Mouse (Mus musculus): ENCODE data around the gene Nup210. TPM values are rescaled to one million over a fixed set of nuclear protein-coding genes. Genes with fewer than 3 reads are reported as not detected.
"Not testable (repeated sequence)": the region's sequence is repeated elsewhere in the genome, so short reads cannot be mapped to it uniquely, and the experiment has no call there.

Gene Nup210
- polyA plus RNA-seq, 1 experiment from 2014 or later: 15.0 TPM

DNA sequence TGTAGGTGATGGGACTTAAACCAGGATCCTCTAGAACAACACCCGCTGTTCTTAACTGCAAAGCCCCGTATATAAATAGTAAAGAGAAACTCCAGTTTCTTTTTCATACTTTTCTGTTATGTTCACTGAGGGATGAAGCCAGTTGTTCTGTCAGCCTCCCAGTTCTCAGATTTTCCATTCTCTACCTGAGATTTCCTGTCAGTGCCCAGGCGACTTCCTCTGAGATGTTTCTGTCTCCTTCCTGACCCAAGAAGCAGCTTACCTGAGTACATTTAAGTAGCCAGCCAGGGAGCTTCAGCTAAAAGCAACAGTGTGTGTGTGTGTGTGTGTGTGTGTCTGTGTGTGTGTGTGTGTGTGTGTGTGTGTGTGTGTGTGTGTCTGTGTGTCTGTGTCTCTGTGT is 6.8 kb upstream of the Nup210 start:
- Histone ChIP-seq H3K27ac (ENCODE audit: low read depth, low read length) (no peak overlapping the region), H3K4me2 (ENCODE audit: low read length) (no peak overlapping the region)
- 84% methylated on average over 3 of the region's 3 CpGs for WGBS

DNA sequence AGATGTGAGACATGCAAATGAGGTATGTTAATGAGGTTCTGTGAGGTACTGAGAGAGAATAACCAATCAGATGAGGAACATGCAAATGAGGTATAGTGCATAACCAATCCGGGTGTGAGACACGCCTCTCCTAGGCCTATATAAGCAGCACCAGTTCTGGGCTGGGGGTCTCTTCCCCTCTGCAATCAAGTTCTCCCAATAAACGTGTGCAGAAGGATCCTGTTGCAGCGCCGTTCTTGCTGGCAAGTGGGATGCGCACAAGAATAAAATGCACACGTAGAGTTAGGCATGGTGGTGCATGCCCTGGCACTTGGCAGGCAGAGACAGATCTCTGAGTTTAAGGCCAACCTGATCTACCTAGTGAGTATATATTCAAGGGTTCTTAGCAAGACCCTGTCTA is 4.5 kb upstream of the Nup210 start:
- not testable (repeated sequence) for H3K27me3 ChIP-seq (replicated peaks; ENCODE audit: control insufficient read depth, insufficient read depth, low read length); H3K27ac ChIP-seq (ENCODE audit: low read depth, low read length); ATAC-seq; H3K4me1 ChIP-seq (ENCODE audit: control insufficient read depth, insufficient read depth, low read depth, low read length); H3K36me3 ChIP-seq (ENCODE audit: control insufficient read depth, insufficient read depth, low read length); H3K4me2 ChIP-seq (ENCODE audit: low read length); H3K9ac ChIP-seq (ENCODE audit: low read depth, low read length); H3K4me3 ChIP-seq (ENCODE audit: low read length); H3K9me3 ChIP-seq (ENCODE audit: control insufficient read depth, low read length)
- 97% methylated on average over 7 of the region's 7 CpGs for WGBS

More for the DNA sequence above, 6.8 kb upstream of the Nup210 start:
- no peaks in the 10 kb centered on the region for H3K27me3 ChIP-seq (replicated peaks; ENCODE audit: control insufficient read depth, insufficient read depth, low read length)
- no peaks in the 10 kb centered on the region for H3K36me3 ChIP-seq (ENCODE audit: control insufficient read depth, insufficient read depth, low read length)
- H3K4me1 ChIP-seq (ENCODE audit: control insufficient read depth, insufficient read depth, low read depth, low read length): no peaks in the 10 kb centered on the region
- H3K9ac ChIP-seq (ENCODE audit: low read depth, low read length): no peak overlapping the region
- H3K4me3 ChIP-seq (ENCODE audit: low read length): no peak overlapping the region
- no peaks in the 10 kb centered on the region for H3K9me3 ChIP-seq (ENCODE audit: control insufficient read depth, low read length)
- ATAC-seq: no peak

GRCm38 (mm10) chr6:91120206-91120605 is 3.6 kb upstream of the Nup210 start:
- Histone ChIP-seq H3K4me1 (ENCODE audit: control insufficient read depth, insufficient read depth, low read depth, low read length) (peaks cover 15% of the 10 kb centered on the region), H3K9me3 (ENCODE audit: control insufficient read depth, low read length) (no peaks in the 10 kb centered on the region), H3K4me3 (ENCODE audit: low read length) (no peak overlapping the region), H3K36me3 (ENCODE audit: control insufficient read depth, insufficient read depth, low read length) (no peaks in the 10 kb centered on the region), H3K9ac (ENCODE audit: low read depth, low read length) (no peak overlapping the region), H3K27me3 (replicated peaks; ENCODE audit: control insufficient read depth, insufficient read depth, low read length) (no peaks in the 10 kb centered on the region), H3K4me2 (ENCODE audit: low read length) (no peak overlapping the region), H3K27ac (ENCODE audit: low read depth, low read length) (no peak overlapping the region)
- ATAC-seq: no peak
- 73% methylated on average over 2 of the region's 2 CpGs for WGBS

DNA sequence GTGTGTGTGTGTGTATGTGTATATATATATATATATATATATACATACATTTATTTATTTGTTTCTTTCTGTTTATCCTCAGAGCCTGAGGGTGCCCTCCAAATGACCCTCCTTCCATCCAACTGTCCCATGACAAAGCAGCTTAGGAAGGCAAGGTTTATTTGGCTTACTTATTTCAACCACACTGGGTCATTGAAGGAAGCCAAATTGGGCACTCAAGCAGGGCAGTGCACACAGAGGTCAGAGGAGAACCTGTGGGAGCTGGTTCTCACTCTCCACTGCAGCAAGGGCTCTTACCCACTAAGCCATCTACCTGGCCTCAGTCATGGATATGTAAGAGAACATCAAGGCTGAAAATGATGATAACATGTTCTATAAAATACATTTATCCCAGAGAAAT is 1.9 kb upstream of the Nup210 start:
- Histone ChIP-seq H3K9me3 (ENCODE audit: control insufficient read depth, low read length) (no peaks in the 10 kb centered on the region), H3K9ac (ENCODE audit: low read depth, low read length) (no peak overlapping the region), H3K36me3 (ENCODE audit: control insufficient read depth, insufficient read depth, low read length) (no peaks in the 10 kb centered on the region), H3K27ac (ENCODE audit: low read depth, low read length) (no peak overlapping the region), H3K27me3 (replicated peaks; ENCODE audit: control insufficient read depth, insufficient read depth, low read length) (no peaks in the 10 kb centered on the region), H3K4me2 (ENCODE audit: low read length) (no peak overlapping the region), H3K4me3 (ENCODE audit: low read length) (no peak overlapping the region), H3K4me1 (ENCODE audit: control insufficient read depth, insufficient read depth, low read depth, low read length) (peaks cover 25% of the 10 kb centered on the region)
- no peak for ATAC-seq

- Histone ChIP-seq H3K4me2 (ENCODE audit: low read length) (peak overlapping the region; percentile 72), H3K9me3 (ENCODE audit: control insufficient read depth, low read length) (no peaks in the 10 kb centered on the region), H3K9ac (ENCODE audit: low read depth, low read length) (peak overlapping the region; percentile 81), H3K27ac (ENCODE audit: low read depth, low read length) (peak overlapping the region; percentile 87), H3K36me3 (ENCODE audit: control insufficient read depth, insufficient read depth, low read length) (no peaks in the 10 kb centered on the region), H3K4me3 (ENCODE audit: low read length) (peak overlapping the region; percentile 59), H3K27me3 (replicated peaks; ENCODE audit: control insufficient read depth, insufficient read depth, low read length) (no peaks in the 10 kb centered on the region), H3K4me1 (ENCODE audit: control insufficient read depth, insufficient read depth, low read depth, low read length) (peaks cover 25% of the 10 kb centered on the region)
- peak; percentile 58 for ATAC-seq
- WGBS: 2% methylated on average over 9 of the region's 9 CpGs
These were observed 520 bp upstream of the Nup210 start for GRCm38 (mm10) chr6:91117149-91117548.

DNA sequence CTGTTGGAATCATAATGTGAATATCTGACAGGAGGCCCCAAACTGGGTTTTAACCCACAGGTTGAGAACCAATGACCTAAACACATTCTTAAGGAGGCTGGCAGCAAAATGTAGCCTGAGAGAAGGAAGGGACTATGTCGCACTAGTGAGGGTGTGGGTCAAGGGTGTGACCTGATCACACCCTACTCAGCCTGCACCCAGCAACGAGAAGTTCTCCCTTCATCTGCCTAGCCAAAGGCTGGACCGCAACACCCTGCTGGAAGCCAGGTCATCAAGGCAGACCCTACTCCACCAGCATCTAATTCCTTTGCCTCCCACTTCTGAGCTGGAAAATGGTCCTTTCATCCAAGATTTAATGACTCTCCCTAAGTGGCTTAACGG is 776 bp downstream of the Nup210 start:
- Histone ChIP-seq H3K4me3 (ENCODE audit: low read length) (peak overlapping the region; percentile 59), H3K36me3 (ENCODE audit: control insufficient read depth, insufficient read depth, low read length) (no peaks in the 10 kb centered on the region), H3K9me3 (ENCODE audit: control insufficient read depth, low read length) (no peaks in the 10 kb centered on the region), H3K27me3 (replicated peaks; ENCODE audit: control insufficient read depth, insufficient read depth, low read length) (no peaks in the 10 kb centered on the region), H3K27ac (ENCODE audit: low read depth, low read length) (peak overlapping the region; percentile 87; the same call in 1 of the 2 replicates), H3K4me2 (ENCODE audit: low read length) (peak overlapping the region; percentile 72), H3K4me1 (ENCODE audit: control insufficient read depth, insufficient read depth, low read depth, low read length) (peaks cover 25% of the 10 kb centered on the region), H3K9ac (ENCODE audit: low read depth, low read length) (peak overlapping the region; percentile 81)
- peak; percentile 1; the same call in 1 of the 2 replicates for ATAC-seq
- WGBS: 21% methylated on average over 4 of the region's 4 CpGs

- no peak for ATAC-seq
- WGBS: 16% methylated on average over 1 of the region's 1 CpGs
- no peaks in the 10 kb centered on the region for H3K9me3 ChIP-seq (ENCODE audit: control insufficient read depth, low read length)
- no peaks in the 10 kb centered on the region for H3K27me3 ChIP-seq (replicated peaks; ENCODE audit: control insufficient read depth, insufficient read depth, low read length)
- 0 out of 2 replicates have a peak overlapping the region, but pooled peaks have one; percentile 4 for H3K4me3 ChIP-seq (ENCODE audit: low read length)
- H3K9ac ChIP-seq (ENCODE audit: low read depth, low read length): no peak overlapping the region
- no peaks in the 10 kb centered on the region for H3K36me3 ChIP-seq (ENCODE audit: control insufficient read depth, insufficient read depth, low read length)
- H3K4me2 ChIP-seq (ENCODE audit: low read length): peak overlapping the region; percentile 72
- no peak overlapping the region for H3K27ac ChIP-seq (ENCODE audit: low read depth, low read length)
- H3K4me1 ChIP-seq (ENCODE audit: control insufficient read depth, insufficient read depth, low read depth, low read length): peaks cover 25% of the 10 kb centered on the region
These were observed 1.5 kb downstream of the Nup210 start for GRCm38 (mm10) chr6:91115158-91115557.

DNA sequence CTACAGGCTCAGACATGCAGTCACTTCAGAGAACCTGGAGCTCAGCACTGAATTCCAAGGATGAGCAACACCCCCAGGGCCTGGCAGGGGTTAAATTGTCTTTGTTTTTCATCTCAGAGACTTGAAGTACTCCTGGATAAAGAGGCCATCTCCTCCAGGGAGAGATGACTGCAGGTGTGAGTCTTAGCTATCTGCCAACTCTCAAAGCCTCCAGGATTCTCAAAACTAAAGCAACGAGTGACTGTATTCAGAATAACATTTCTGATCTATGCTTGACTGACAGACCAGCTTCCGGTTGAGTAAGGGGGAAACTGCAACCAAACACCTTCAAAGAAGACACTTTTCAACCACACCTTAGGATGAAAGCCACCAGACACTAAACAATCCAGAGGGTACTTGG is 1.9 kb downstream of the Nup210 start:
- Histone ChIP-seq H3K36me3 (ENCODE audit: control insufficient read depth, insufficient read depth, low read length) (no peaks in the 10 kb centered on the region), H3K4me2 (ENCODE audit: low read length) (peak overlapping the region; percentile 72), H3K9me3 (ENCODE audit: control insufficient read depth, low read length) (no peaks in the 10 kb centered on the region), H3K27ac (ENCODE audit: low read depth, low read length) (no peak overlapping the region), H3K4me3 (ENCODE audit: low read length) (no peak overlapping the region), H3K9ac (ENCODE audit: low read depth, low read length) (no peak overlapping the region), H3K27me3 (replicated peaks; ENCODE audit: control insufficient read depth, insufficient read depth, low read length) (no peaks in the 10 kb centered on the region), H3K4me1 (ENCODE audit: control insufficient read depth, insufficient read depth, low read depth, low read length) (peaks cover 25% of the 10 kb centered on the region)
- ATAC-seq: no peak
- 35% methylated on average over 2 of the region's 2 CpGs for WGBS

GRCm38 (mm10) chr6:91111954-91112252 is 4.7 kb downstream of the Nup210 start:
- peaks cover 17% of the 10 kb centered on the region for H3K4me1 ChIP-seq (ENCODE audit: control insufficient read depth, insufficient read depth, low read depth, low read length)
- H3K27me3 ChIP-seq (replicated peaks; ENCODE audit: control insufficient read depth, insufficient read depth, low read length): no peaks in the 10 kb centered on the region
- 90% methylated on average over 3 of the region's 3 CpGs for WGBS
- no peak overlapping the region for H3K9ac ChIP-seq (ENCODE audit: low read depth, low read length)
- no peak for ATAC-seq
- no peak overlapping the region for H3K4me2 ChIP-seq (ENCODE audit: low read length)
- no peak overlapping the region for H3K4me3 ChIP-seq (ENCODE audit: low read length)
- H3K36me3 ChIP-seq (ENCODE audit: control insufficient read depth, insufficient read depth, low read length): no peaks in the 10 kb centered on the region
- H3K9me3 ChIP-seq (ENCODE audit: control insufficient read depth, low read length): no peaks in the 10 kb centered on the region
- no peak overlapping the region for H3K27ac ChIP-seq (ENCODE audit: low read depth, low read length)
